Mouse (Mus musculus) intestine, embryonic 14.5 days (tissue): ENCODE measurements around the gene A130010J15Rik. TPM values are rescaled to one million over a fixed set of nuclear protein-coding genes. Genes with fewer than 3 reads are reported as not detected.

Source experiments
- ATAC-seq: fragments of 200-750 bp; cut with Nextera tagmentation; replicated peaks from 2 replicates; pipeline ENCODE4 v1.8.0; 2017; ENCODE audit warnings: low read depth, moderate number of reproducible peaks, moderate TSS enrichment, moderate library complexity; ENCODE audit not compliant: low FRiP score, low TSS enrichment
- DNase-seq: peaks from one replicate; pipeline ENCODE4 v3.0.0-alpha.2; 2018; ENCODE audit warnings: low spot score
- H3K27ac ChIP-seq: fragments of 300-500 bp; sonication (generic); 2 replicates; pipeline ENCODE4 v1.5.1; 2014; ENCODE audit warnings: low read depth, mild to moderate bottlenecking, control low read depth
- H3K27me3 ChIP-seq: fragments of 300-500 bp; sonication (generic); replicated peaks from 2 replicates; pipeline ENCODE4 v1.6.1; 2014; ENCODE audit warnings: low read length, control low read depth; ENCODE audit not compliant: control insufficient read depth, insufficient read depth
- H3K36me3 ChIP-seq: fragments of 300-500 bp; sonication (generic); 2 replicates; pipeline ENCODE4 v1.6.1; 2014; ENCODE audit warnings: low read length, control low read depth; ENCODE audit not compliant: control insufficient read depth, insufficient read depth
- H3K4me1 ChIP-seq: fragments of 300-500 bp; sonication (generic); replicated peaks from 2 replicates; pipeline ENCODE4 v1.6.1; 2014; ENCODE audit warnings: low read length, control low read depth, mixed read lengths; ENCODE audit not compliant: control insufficient read depth, insufficient read depth
- H3K4me2 ChIP-seq: fragments of 300-500 bp; sonication (generic); 2 replicates; pipeline ENCODE4 v1.6.1; 2014; ENCODE audit warnings: low read length
- H3K4me3 ChIP-seq: fragments of 300-500 bp; sonication (generic); 2 replicates; pipeline ENCODE4 v1.5.1; 2014; ENCODE audit warnings: low read depth, low read length, control low read depth, mixed read lengths
- H3K9ac ChIP-seq: fragments of 300-500 bp; sonication (generic); 2 replicates; pipeline ENCODE4 v1.6.1; 2014; ENCODE audit warnings: mild to moderate bottlenecking, low read length
- H3K9me3 ChIP-seq: fragments of 300-500 bp; sonication (generic); 2 replicates; pipeline ENCODE4 v1.6.1; 2016; ENCODE audit warnings: low read length, control low read depth; ENCODE audit not compliant: control insufficient read depth
- WGBS: fragments of 180-500 bp; shearing (Covaris S2); extraction: QIAGEN DNeasy Blood & Tissue Kit; methylation state at CpG from one replicate; pipeline ENCODE4 v1.1.7; 2014; 5-methylcytosine and 5-hydroxymethylcytosine counted together
- polyA plus RNA-seq: library from polyadenylated mRNA; unstranded; fragments of >200 nt; fragmentation: Nextera tagmentation; extraction: Ambion mirVana; gene quantifications from 2 replicates; pipeline ENCODE4 v1.2.1, GENCODE M21; 2014

A130010J15Rik gene
- polyA plus RNA-seq, 1 experiment from 2014 or later = 17.1 TPM

- no peaks in the 10 kb centered on the region for H3K27me3 ChIP-seq
- ATAC-seq (no peak), DNase-seq (no peak)
- no peak within 1 kb of the TSS for H3K27ac ChIP-seq
- no peaks in the 10 kb centered on the region for H3K9me3 ChIP-seq
- H3K9ac ChIP-seq = no peak within 1 kb of the TSS
- H3K4me1 ChIP-seq = no peaks in the 10 kb centered on the region
- H3K36me3 ChIP-seq = no peaks in the 10 kb centered on the region
- WGBS = 58% methylated on average over 5 of the region's 5 CpGs
- no peak within 1 kb of the TSS for H3K4me3 ChIP-seq
- no peak within 1 kb of the TSS for H3K4me2 ChIP-seq
Observed at GRCm38 (mm10) chr1:193201383-193201778, 33.5 kb downstream of the A130010J15Rik start, which contains the start of gene Traf3ip3. Gene Traf3ip3, minus strand, starts transcription at chr1:193201703.

- no peak for ATAC-seq
- 47% methylated on average over 2 of the region's 2 CpGs for WGBS
- DNase-seq = no peak
Observed at GRCm38 (mm10) chr1:193203821-193204220, 36.0 kb downstream of the A130010J15Rik start.

GRCm38 (mm10) chr1:193205431-193205830, 37.6 kb downstream of the A130010J15Rik start:
- ATAC-seq = no peak
- H3K27me3 ChIP-seq = no peaks in the 10 kb centered on the region
- no peaks in the 10 kb centered on the region for H3K9me3 ChIP-seq
- DNase-seq = no peak
- no peak overlapping the region for H3K4me3 ChIP-seq
- 81% methylated on average over 2 of the region's 2 CpGs for WGBS
- no peak overlapping the region for H3K9ac ChIP-seq
- no peaks in the 10 kb centered on the region for H3K4me1 ChIP-seq
- no peaks in the 10 kb centered on the region for H3K36me3 ChIP-seq
- no peak overlapping the region for H3K4me2 ChIP-seq
- H3K27ac ChIP-seq = no peak overlapping the region

More at GRCm38 (mm10) chr1:193203821-193204220, 36.0 kb downstream of the A130010J15Rik start:
- Histone ChIP-seq H3K36me3 (no peaks in the 10 kb centered on the region), H3K4me3 (no peak overlapping the region), H3K9me3 (no peaks in the 10 kb centered on the region), H3K4me2 (no peak overlapping the region), H3K4me1 (no peaks in the 10 kb centered on the region), H3K27me3 (no peaks in the 10 kb centered on the region), H3K27ac (no peak overlapping the region), H3K9ac (no peak overlapping the region)

- ATAC-seq (no peak), DNase-seq (no peak)
- WGBS = 88% methylated on average over 3 of the region's 3 CpGs
- Histone ChIP-seq H3K4me1 (no peaks in the 10 kb centered on the region), H3K4me3 (no peak within 1 kb of the TSS), H3K9me3 (no peaks in the 10 kb centered on the region), H3K27me3 (no peaks in the 10 kb centered on the region), H3K4me2 (no peak within 1 kb of the TSS), H3K27ac (no peak within 1 kb of the TSS), H3K9ac (no peak within 1 kb of the TSS), H3K36me3 (no peaks in the 10 kb centered on the region)
Observed at GRCm38 (mm10) chr1:193207503-193207902, 39.7 kb downstream of the A130010J15Rik start, which contains the start of gene Lamb3. Gene Lamb3, plus strand, starts transcription at chr1:193207699.

GRCm38 (mm10) chr1:193208178-193208577, 40.3 kb downstream of the A130010J15Rik start:
- no peak for ATAC-seq

GRCm38 (mm10) chr1:193211371-193211770, 43.5 kb downstream of the A130010J15Rik start:
- Histone ChIP-seq H3K4me3 (no peak overlapping the region), H3K9me3 (no peaks in the 10 kb centered on the region), H3K27me3 (no peaks in the 10 kb centered on the region), H3K36me3 (no peaks in the 10 kb centered on the region), H3K9ac (no peak overlapping the region), H3K4me1 (no peaks in the 10 kb centered on the region), H3K4me2 (no peak overlapping the region), H3K27ac (no peak overlapping the region)
- no peak for ATAC-seq
- no peak for DNase-seq
- WGBS = 70% methylated on average over 5 of the region's 5 CpGs

More at GRCm38 (mm10) chr1:193208178-193208577, 40.3 kb downstream of the A130010J15Rik start:
- Histone ChIP-seq H3K4me1 (no peaks in the 10 kb centered on the region), H3K36me3 (no peaks in the 10 kb centered on the region), H3K9me3 (no peaks in the 10 kb centered on the region), H3K27me3 (no peaks in the 10 kb centered on the region), H3K4me3 (no peak overlapping the region), H3K4me2 (no peak overlapping the region), H3K9ac (no peak overlapping the region), H3K27ac (no peak overlapping the region)
- 45% methylated on average over 2 of the region's 2 CpGs for WGBS
- no peak for DNase-seq

- H3K27me3 ChIP-seq = no peaks in the 10 kb centered on the region
- no peaks in the 10 kb centered on the region for H3K4me1 ChIP-seq
- no peak overlapping the region for H3K27ac ChIP-seq
- H3K9me3 ChIP-seq = no peaks in the 10 kb centered on the region
- no peak overlapping the region for H3K4me2 ChIP-seq
- DNase-seq (no peak), ATAC-seq (no peak)
- H3K36me3 ChIP-seq = no peaks in the 10 kb centered on the region
- no peak overlapping the region for H3K4me3 ChIP-seq
- WGBS = 67% methylated on average over 5 of the region's 5 CpGs
- no peak overlapping the region for H3K9ac ChIP-seq
Observed at GRCm38 (mm10) chr1:193214053-193214452, 46.2 kb downstream of the A130010J15Rik start.

GRCm38 (mm10) chr1:193216000-193216399, 48.2 kb downstream of the A130010J15Rik start:
- ATAC-seq = no peak
- Histone ChIP-seq H3K27me3 (no peaks in the 10 kb centered on the region), H3K36me3 (no peaks in the 10 kb centered on the region), H3K9ac (no peak overlapping the region), H3K4me1 (no peaks in the 10 kb centered on the region), H3K4me2 (no peak overlapping the region), H3K9me3 (no peaks in the 10 kb centered on the region), H3K4me3 (no peak overlapping the region), H3K27ac (no peak overlapping the region)
- DNase-seq = no peak
- WGBS = 66% methylated on average over 3 of the region's 3 CpGs

- ATAC-seq (no peak), DNase-seq (no peak)
- Histone ChIP-seq H3K36me3 (no peaks in the 10 kb centered on the region), H3K4me3 (no peak overlapping the region), H3K27ac (no peak overlapping the region), H3K4me2 (no peak overlapping the region), H3K4me1 (no peaks in the 10 kb centered on the region), H3K9me3 (no peaks in the 10 kb centered on the region), H3K27me3 (no peaks in the 10 kb centered on the region), H3K9ac (no peak overlapping the region)
- 66% methylated on average over 5 of the region's 5 CpGs for WGBS
Observed at GRCm38 (mm10) chr1:193220408-193220807, 52.6 kb downstream of the A130010J15Rik start.
